Mouse (Mus musculus) effector memory CD4-positive, alpha-beta T cell, adult 7 months (primary cell): ENCODE results near the gene Tenm1. TPM values are rescaled to one million over a fixed set of nuclear protein-coding genes. Genes with fewer than 3 reads are reported as not detected.

Experiments
- polyA plus RNA-seq: library from polyadenylated mRNA; unstranded; fragments of 100-300 nt; shearing (Covaris generic); gene quantifications from one replicate; pipeline ENCODE4 v1.2.1, GENCODE M21; 2017

Tenm1 gene
- not detected for polyA plus RNA-seq

GRCm38 (mm10) chrX:43428855-43429263, at the start of gene Tenm1:
TSS of gene Tenm1 (minus strand) at chrX:43429126.

GRCm38 (mm10) chrX:42502291-42503043, 926.5 kb downstream of the Tenm1 start, which contains the start of gene Sh2d1a:
TSS of gene Sh2d1a (plus strand) at chrX:42502453.

GRCm38 (mm10) chrX:42489446-42489845, 939.5 kb downstream of the Tenm1 start, which contains the start of gene Tex13c2:
TSS of gene Tex13c2 (plus strand) at chrX:42489691.

Other genes starting within 250 kb of the Tenm1 start
- gene Tex13c1, start 162.0 kb upstream of the Tenm1 start, polyA plus RNA-seq = not detected